Mouse (Mus musculus) stomach, postnatal 0 days (tissue): Measurements from ENCODE around the gene Cdkl4. TPM values are rescaled to one million over a fixed set of nuclear protein-coding genes. Genes with fewer than 3 reads are reported as not detected.
"Not testable (repeated sequence)": the region's sequence is repeated elsewhere in the genome, so short reads cannot be mapped to it uniquely, and the experiment has no call there.

Experiments
- ATAC-seq: fragments of 200-750 bp; cut with Nextera tagmentation; 2 replicates; pipeline ENCODE4 v1.8.0; 2017; ENCODE audit not compliant: low FRiP score, low TSS enrichment
- DNase-seq: peaks from one replicate; pipeline ENCODE4 v3.0.0-alpha.2; 2016; ENCODE audit warnings: low spot score
- H3K27ac ChIP-seq: fragments of 300-500 bp; sonication (generic); replicated peaks from 2 replicates; pipeline ENCODE4 v1.5.1; 2014; ENCODE audit warnings: mild to moderate bottlenecking, control low read depth
- H3K27me3 ChIP-seq: fragments of 300-500 bp; sonication (generic); 2 replicates; pipeline ENCODE4 v1.6.1; 2014; ENCODE audit warnings: low read length; ENCODE audit not compliant: control insufficient read depth, insufficient read depth
- H3K36me3 ChIP-seq: fragments of 300-500 bp; sonication (generic); 2 replicates; pipeline ENCODE4 v1.6.1; 2014; ENCODE audit warnings: low read length, mixed read lengths; ENCODE audit not compliant: control insufficient read depth, insufficient read depth
- H3K4me1 ChIP-seq: fragments of 300-500 bp; sonication (generic); replicated peaks from 2 replicates; pipeline ENCODE4 v1.6.1; 2014; ENCODE audit warnings: antibody characterized with exemption; ENCODE audit not compliant: control insufficient read depth, insufficient read depth
- H3K4me2 ChIP-seq: fragments of 300-500 bp; sonication (generic); replicated peaks from 2 replicates; pipeline ENCODE4 v1.6.1; 2014; ENCODE audit warnings: low read depth, mild to moderate bottlenecking, control low read depth, moderate library complexity
- H3K4me3 ChIP-seq: fragments of 300-500 bp; sonication (generic); 2 replicates; pipeline ENCODE4 v1.5.1; 2014; ENCODE audit warnings: low read depth, low read length, control low read depth
- H3K9ac ChIP-seq: fragments of 300-500 bp; sonication (generic); 2 replicates; pipeline ENCODE4 v1.6.1; 2014; ENCODE audit warnings: mild to moderate bottlenecking, low read length, control low read depth, mixed read lengths
- H3K9me3 ChIP-seq: fragments of 300-500 bp; sonication (generic); 2 replicates; pipeline ENCODE4 v1.6.1; 2016; ENCODE audit warnings: low read length; ENCODE audit not compliant: control insufficient read depth
- CTCF ChIP-seq: IDR thresholded peaks from 2 replicates; pipeline ENCODE4 v1.5.1; 2016; ENCODE audit warnings: antibody characterized with exemption, low read depth, mild to moderate bottlenecking, moderate library complexity
- EP300 ChIP-seq: optimal IDR thresholded peaks from 2 replicates; pipeline ENCODE3; 2016; ENCODE audit warnings: antibody characterized with exemption
- WGBS: fragments of 180-500 bp; shearing (Covaris S2); extraction: QIAGEN DNeasy Blood & Tissue Kit; methylation state at CpG from one replicate; pipeline ENCODE4 v1.1.7; 2014; 5-methylcytosine and 5-hydroxymethylcytosine counted together
- polyA plus RNA-seq: library from polyadenylated mRNA; unstranded; fragments of >200 nt; fragmentation: Nextera tagmentation; extraction: Ambion mirVana; gene quantifications from 2 replicates; pipeline ENCODE4 v1.2.1, GENCODE M21; 2015

Cdkl4 gene
- polyA plus RNA-seq, 1 experiment from 2014 or later = 0.08 TPM

DNA sequence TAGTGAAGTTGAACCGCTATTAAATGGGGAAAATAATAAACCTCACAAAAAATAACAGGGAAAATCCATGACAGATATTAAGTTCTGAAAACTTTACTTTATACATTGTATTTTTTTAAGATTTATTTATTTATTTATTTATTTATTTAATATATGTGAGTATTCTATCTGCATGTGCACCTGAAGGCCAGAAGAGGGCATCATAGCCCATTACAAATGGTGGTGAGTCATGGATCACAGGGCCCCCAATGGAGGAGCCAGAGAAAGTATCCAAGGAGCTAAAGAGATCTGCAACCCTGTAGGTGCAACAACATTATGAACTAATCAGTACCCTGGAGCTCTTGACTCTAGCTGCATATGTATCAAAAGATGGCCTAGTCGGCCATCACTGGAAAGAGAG lies 7.9 kb downstream of the Cdkl4 start:
- H3K27ac ChIP-seq, DNase-seq, H3K36me3 ChIP-seq, H3K9ac ChIP-seq, H3K4me3 ChIP-seq, H3K27me3 ChIP-seq, H3K4me2 ChIP-seq, H3K9me3 ChIP-seq, H3K4me1 ChIP-seq, ATAC-seq: not testable (repeated sequence)
- 94% methylated on average over 1 of the region's 2 CpGs for WGBS
- peak; percentile 21; the same call in 1 of the 2 replicates for TF ChIP-seq CTCF

DNA sequence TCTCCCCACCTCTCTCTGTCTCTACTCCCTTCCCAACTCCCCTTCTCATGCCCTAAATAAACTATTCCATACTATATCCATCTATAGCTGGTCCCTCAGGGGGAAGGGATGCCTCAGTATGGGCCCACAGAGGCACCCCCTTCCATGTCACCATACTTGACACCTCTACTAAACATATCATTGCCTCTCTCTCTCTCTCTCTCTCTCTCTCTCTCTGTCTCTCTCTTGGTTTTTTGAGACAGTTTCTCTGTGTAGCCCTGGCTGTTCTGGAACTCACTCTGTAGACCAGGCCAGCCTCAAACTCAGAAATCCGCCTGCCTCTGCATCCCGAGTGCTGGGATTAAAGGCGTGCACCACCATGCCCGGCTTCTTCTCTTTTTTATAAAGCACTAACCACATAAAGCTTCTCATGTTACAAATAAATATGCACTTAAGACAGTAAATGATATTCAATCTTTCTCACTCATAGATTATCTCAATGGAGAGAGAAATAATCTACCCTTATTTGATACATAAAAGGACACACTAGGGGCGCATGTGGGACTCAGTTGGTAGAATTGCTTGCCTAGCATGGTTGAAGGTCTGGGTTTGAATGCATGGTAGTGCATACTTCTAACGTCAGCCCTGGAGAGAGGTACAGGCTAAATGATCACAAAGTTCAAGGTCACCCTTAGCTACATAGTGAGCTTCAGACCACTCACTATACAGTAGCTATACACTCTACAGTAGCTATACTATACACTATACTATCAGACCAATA lies 8.6 kb downstream of the Cdkl4 start:
- Histone ChIP-seq H3K27ac (no peak overlapping the region), H3K27me3 (no peaks in the 10 kb centered on the region), H3K9me3 (no peaks in the 10 kb centered on the region), H3K4me3 (no peak overlapping the region), H3K4me1 (no peaks in the 10 kb centered on the region), H3K36me3 (no peaks in the 10 kb centered on the region), H3K9ac (no peak overlapping the region), H3K4me2 (no peak overlapping the region)
- DNase-seq (no peak), ATAC-seq (no peak)
- no peak for TF ChIP-seq CTCF
- no peak for TF ChIP-seq EP300
- 91% methylated on average over 6 of the region's 6 CpGs for WGBS

DNA sequence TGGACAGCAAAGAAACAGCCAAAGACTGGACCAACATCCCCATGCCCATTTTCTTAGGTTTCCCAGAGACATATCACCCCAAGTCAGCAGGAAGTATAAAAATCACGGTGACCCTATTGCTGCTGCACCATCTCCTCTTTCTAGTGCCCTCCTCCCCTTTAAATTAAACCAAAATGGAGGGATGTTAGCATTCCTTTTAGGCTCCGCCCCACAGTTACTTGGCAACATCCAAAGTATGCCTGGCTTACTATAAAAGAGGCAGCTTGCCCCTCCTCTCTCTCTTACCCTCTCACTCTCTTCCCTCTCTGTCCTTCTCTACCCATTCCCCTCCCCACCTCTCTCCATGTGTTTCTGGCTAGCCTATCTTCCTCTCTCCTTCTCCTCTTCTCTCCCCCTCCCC lies 9.2 kb downstream of the Cdkl4 start:
- 74% methylated on average over 2 of the region's 2 CpGs for WGBS

DNA sequence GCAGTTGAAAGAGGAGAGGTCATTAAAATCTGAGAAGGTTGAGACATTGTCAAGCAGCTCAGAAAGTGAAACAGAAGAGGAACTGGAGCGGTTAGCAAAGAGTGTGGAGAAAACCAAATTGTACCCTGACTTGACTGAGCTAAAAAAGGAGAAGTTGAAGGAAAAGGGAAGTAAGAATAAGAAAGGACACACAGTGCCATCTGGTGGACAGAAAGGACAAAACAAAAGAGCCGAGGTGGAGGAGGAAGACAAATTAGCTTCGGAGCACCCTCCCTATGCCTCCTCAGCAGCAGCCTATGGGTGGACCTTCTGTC lies 13.0 kb downstream of the Cdkl4 start:
- peak; percentile 67 for TF ChIP-seq CTCF
- TF ChIP-seq EP300 = no peak
- Histone ChIP-seq H3K4me3 (no peak overlapping the region), H3K9ac (no peak overlapping the region), H3K9me3 (no peaks in the 10 kb centered on the region), H3K4me2 (no peak overlapping the region), H3K4me1 (no peaks in the 10 kb centered on the region), H3K27ac (no peak overlapping the region), H3K36me3 (no peaks in the 10 kb centered on the region), H3K27me3 (no peaks in the 10 kb centered on the region)
- DNase-seq (no peak), ATAC-seq (no peak)
- 64% methylated on average over 3 of the region's 3 CpGs for WGBS

More for the DNA sequence above, 9.2 kb downstream of the Cdkl4 start:
- H3K27ac ChIP-seq = no peak overlapping the region
- no peaks in the 10 kb centered on the region for H3K9me3 ChIP-seq
- no peak overlapping the region for H3K9ac ChIP-seq
- no peak overlapping the region for H3K4me3 ChIP-seq
- DNase-seq (no peak), ATAC-seq (no peak)
- no peaks in the 10 kb centered on the region for H3K27me3 ChIP-seq
- no peak overlapping the region for H3K4me2 ChIP-seq
- H3K36me3 ChIP-seq = no peaks in the 10 kb centered on the region
- H3K4me1 ChIP-seq = no peaks in the 10 kb centered on the region
- no peak for TF ChIP-seq CTCF
- no peak for TF ChIP-seq EP300

DNA sequence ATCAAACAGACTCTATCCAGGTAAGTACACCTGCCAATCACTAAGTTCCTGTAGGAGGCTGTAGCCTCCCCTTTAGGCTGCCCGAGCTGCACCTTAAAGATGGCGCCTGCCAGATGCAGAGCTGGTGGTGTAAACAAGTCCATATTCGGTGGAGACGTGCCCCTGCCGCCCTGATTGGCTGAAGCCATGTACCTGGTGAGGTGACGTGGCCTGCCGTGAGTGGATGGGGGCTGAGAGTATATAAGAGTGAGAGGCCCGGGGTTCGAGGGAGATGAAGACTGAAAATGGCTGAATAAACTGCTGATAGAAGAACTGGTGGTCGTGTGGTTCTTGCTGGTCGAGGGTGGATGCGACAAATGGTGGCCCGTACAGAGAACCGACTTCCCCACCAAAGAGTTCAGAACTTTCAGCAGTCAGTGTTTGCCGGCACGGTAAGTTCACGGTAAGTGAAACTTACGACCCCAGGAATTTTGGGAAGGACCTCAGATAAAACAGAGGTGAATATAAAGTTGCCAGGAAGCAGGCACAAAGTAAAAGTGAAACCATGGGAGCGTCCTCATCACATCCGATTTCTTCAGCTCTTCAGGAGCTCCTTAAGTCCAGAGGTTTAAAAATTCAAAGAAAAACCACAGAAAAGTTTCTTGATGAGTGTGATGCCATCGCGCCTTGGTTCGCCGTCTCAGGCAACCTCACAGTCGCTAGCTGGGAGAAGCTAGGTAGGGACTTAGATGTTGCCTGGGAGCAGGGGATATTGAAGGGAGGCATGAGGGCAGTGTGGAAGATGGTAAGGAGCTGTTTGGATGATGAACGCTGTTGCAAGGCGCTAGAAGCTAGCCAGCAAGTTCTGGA lies 13.6 kb downstream of the Cdkl4 start:
- ATAC-seq, H3K4me1 ChIP-seq, H3K4me3 ChIP-seq, H3K27ac ChIP-seq, H3K9me3 ChIP-seq, H3K36me3 ChIP-seq, H3K9ac ChIP-seq, DNase-seq, H3K4me2 ChIP-seq, H3K27me3 ChIP-seq: not testable (repeated sequence)
- 94% methylated on average over 27 of the region's 27 CpGs for WGBS

DNA sequence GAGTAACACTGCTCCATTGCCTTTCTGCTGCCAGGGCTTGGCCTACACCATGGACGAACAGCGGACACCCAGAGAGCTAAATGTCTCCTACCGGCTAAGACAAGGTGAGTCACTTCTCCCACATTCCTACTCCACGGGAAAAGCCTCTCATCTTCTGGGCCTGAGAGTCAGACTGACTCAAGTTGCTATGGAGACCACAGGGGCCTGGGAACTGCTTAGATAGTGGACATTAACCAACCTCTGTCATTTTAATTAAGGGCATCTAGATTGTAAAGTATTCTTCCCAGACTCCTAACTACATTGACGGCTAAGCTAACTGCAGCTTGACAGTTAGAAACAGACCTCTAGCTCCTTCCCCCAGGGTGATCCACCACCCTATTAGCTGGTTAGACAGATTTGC lies 14.8 kb downstream of the Cdkl4 start:
- no peak for ATAC-seq
- no peak for DNase-seq
- Histone ChIP-seq H3K9me3 (no peaks in the 10 kb centered on the region), H3K27ac (no peak overlapping the region), H3K4me3 (no peak overlapping the region), H3K4me2 (no peak overlapping the region), H3K9ac (no peak overlapping the region), H3K36me3 (no peaks in the 10 kb centered on the region), H3K27me3 (no peaks in the 10 kb centered on the region), H3K4me1 (no peaks in the 10 kb centered on the region)
- no peak for TF ChIP-seq EP300
- no peak for TF ChIP-seq CTCF
- 74% methylated on average over 5 of the region's 5 CpGs for WGBS
